Mouse (Mus musculus) neural tube, embryonic 14.5 days (tissue): ENCODE measurements around the gene Cdh23. TPM values are rescaled to one million over a fixed set of nuclear protein-coding genes. Genes with fewer than 3 reads are reported as not detected.

Experiments
- ATAC-seq: fragments of 200-750 bp; cut with Nextera tagmentation; 2 replicates; pipeline ENCODE4 v1.8.0; 2017; ENCODE audit warnings: low read depth, mild to moderate bottlenecking, moderate TSS enrichment, moderate library complexity
- H3K27ac ChIP-seq: fragments of 300-500 bp; sonication (generic); 2 replicates; pipeline ENCODE4 v1.5.1; 2014; ENCODE audit warnings: low read depth, mild to moderate bottlenecking, control low read depth, low read length, moderate library complexity, mixed read lengths
- H3K27me3 ChIP-seq: fragments of 300-500 bp; sonication (generic); 2 replicates; pipeline ENCODE4 v1.6.1; 2014; ENCODE audit warnings: low read length; ENCODE audit not compliant: control insufficient read depth, insufficient read depth
- H3K36me3 ChIP-seq: fragments of 300-500 bp; sonication (generic); 2 replicates; pipeline ENCODE4 v1.6.1; 2014; ENCODE audit warnings: low read length, mixed read lengths; ENCODE audit not compliant: control insufficient read depth, insufficient read depth
- H3K4me1 ChIP-seq: fragments of 300-500 bp; sonication (generic); 2 replicates; pipeline ENCODE4 v1.6.1; 2014; ENCODE audit warnings: low read length; ENCODE audit not compliant: control insufficient read depth, insufficient read depth
- H3K4me2 ChIP-seq: fragments of 300-500 bp; sonication (generic); 2 replicates; pipeline ENCODE4 v1.6.1; 2014; ENCODE audit warnings: mild to moderate bottlenecking, low read depth, low read length, control low read depth
- H3K4me3 ChIP-seq: fragments of 300-500 bp; sonication (generic); 2 replicates; pipeline ENCODE4 v1.5.1; 2014; ENCODE audit warnings: low read depth, low read length, control low read depth, mixed read lengths
- H3K9ac ChIP-seq: fragments of 300-500 bp; sonication (generic); replicated peaks from 2 replicates; pipeline ENCODE4 v1.6.1; 2014; ENCODE audit warnings: low read depth, mild to moderate bottlenecking, control low read depth, low read length, mixed read lengths
- H3K9me3 ChIP-seq: fragments of 300-500 bp; sonication (generic); 2 replicates; pipeline ENCODE4 v1.6.1; 2016; ENCODE audit warnings: low read length; ENCODE audit not compliant: control insufficient read depth
- WGBS: fragments of 180-500 bp; shearing (Covaris S2); extraction: QIAGEN DNeasy Blood & Tissue Kit; methylation state at CpG from one replicate; pipeline ENCODE4 v1.1.7; 2014; 5-methylcytosine and 5-hydroxymethylcytosine counted together
- polyA plus RNA-seq: library from polyadenylated mRNA; unstranded; fragments of >200 nt; fragmentation: Nextera tagmentation; extraction: Ambion mirVana; gene quantifications from 2 replicates; pipeline ENCODE4 v1.2.1, GENCODE M21; 2014

Cdh23 gene
- polyA plus RNA-seq, 1 experiment from 2014 or later, result 15.4 TPM

GRCm38 (mm10) chr10:60474549-60474948 is 221.7 kb downstream of the Cdh23 start:
- Histone ChIP-seq H3K27ac (no peak overlapping the region), H3K9ac (no peak overlapping the region), H3K9me3 (no peaks in the 10 kb centered on the region), H3K4me3 (no peak overlapping the region), H3K27me3 (peaks cover 8% of the 10 kb centered on the region; the same call in 1 of the 2 replicates), H3K4me1 (peaks cover 2% of the 10 kb centered on the region; the same call in 1 of the 2 replicates), H3K4me2 (no peak overlapping the region), H3K36me3 (no peaks in the 10 kb centered on the region)
- no peak for ATAC-seq
- WGBS, result 88% methylated on average over 5 of the region's 5 CpGs

GRCm38 (mm10) chr10:60473782-60474322 is 222.4 kb downstream of the Cdh23 start:
- no peak overlapping the region for H3K4me3 ChIP-seq
- peaks cover 2% of the 10 kb centered on the region; the same call in 1 of the 2 replicates for H3K4me1 ChIP-seq
- ATAC-seq, result 0 out of 2 replicates have a peak, but pooled peaks have one; percentile 24
- H3K9me3 ChIP-seq, result no peaks in the 10 kb centered on the region
- H3K27ac ChIP-seq, result no peak overlapping the region
- WGBS, result 26% methylated on average over 9 of the region's 9 CpGs
- peaks cover 8% of the 10 kb centered on the region; the same call in 1 of the 2 replicates for H3K27me3 ChIP-seq
- no peaks in the 10 kb centered on the region for H3K36me3 ChIP-seq
- H3K9ac ChIP-seq, result no peak overlapping the region
- H3K4me2 ChIP-seq, result no peak overlapping the region

- H3K4me3 ChIP-seq, result no peak overlapping the region
- 25% methylated on average over 4 of the region's 4 CpGs for whole genome bisulfite sequencing
- no peaks in the 10 kb centered on the region for H3K36me3 ChIP-seq
- H3K9ac ChIP-seq, result no peak overlapping the region
- H3K4me1 ChIP-seq, result no peaks in the 10 kb centered on the region
- H3K4me2 ChIP-seq, result no peak overlapping the region
- H3K27me3 ChIP-seq, result no peaks in the 10 kb centered on the region
- no peak overlapping the region for H3K27ac ChIP-seq
- no peaks in the 10 kb centered on the region for H3K9me3 ChIP-seq
- ATAC-seq, result no peak
Measured at GRCm38 (mm10) chr10:60467752-60468151, 228.5 kb downstream of the Cdh23 start.

- H3K4me1 ChIP-seq, result no peaks in the 10 kb centered on the region
- no peak overlapping the region for H3K4me2 ChIP-seq
- 62% methylated on average over 13 of the region's 13 CpGs for WGBS
- no peaks in the 10 kb centered on the region for H3K36me3 ChIP-seq
- peak; percentile 23; the same call in 1 of the 2 replicates for ATAC-seq
- no peak overlapping the region for H3K27ac ChIP-seq
- H3K9me3 ChIP-seq, result no peaks in the 10 kb centered on the region
- H3K4me3 ChIP-seq, result no peak overlapping the region
- no peak overlapping the region for H3K9ac ChIP-seq
- H3K27me3 ChIP-seq, result no peaks in the 10 kb centered on the region
Measured at GRCm38 (mm10) chr10:60463953-60464647, 232.2 kb downstream of the Cdh23 start.

- no peak for ATAC-seq
- H3K4me1 ChIP-seq, result no peaks in the 10 kb centered on the region
- H3K4me3 ChIP-seq, result no peak overlapping the region
- no peak overlapping the region for H3K9ac ChIP-seq
- no peak overlapping the region for H3K27ac ChIP-seq
- no peaks in the 10 kb centered on the region for H3K27me3 ChIP-seq
- no peaks in the 10 kb centered on the region for H3K9me3 ChIP-seq
- no peak overlapping the region for H3K4me2 ChIP-seq
- WGBS, result 15% methylated on average over 8 of the region's 8 CpGs
- H3K36me3 ChIP-seq, result no peaks in the 10 kb centered on the region
Measured at GRCm38 (mm10) chr10:60456662-60457397, 239.5 kb downstream of the Cdh23 start.

GRCm38 (mm10) chr10:60455193-60455592 is 241.1 kb downstream of the Cdh23 start:
- Histone ChIP-seq H3K4me3 (no peak overlapping the region), H3K27ac (no peak overlapping the region), H3K9ac (no peak overlapping the region), H3K4me1 (no peaks in the 10 kb centered on the region), H3K27me3 (no peaks in the 10 kb centered on the region), H3K9me3 (no peaks in the 10 kb centered on the region), H3K4me2 (no peak overlapping the region), H3K36me3 (no peaks in the 10 kb centered on the region)
- ATAC-seq, result no peak
- WGBS, result 79% methylated on average over 8 of the region's 8 CpGs

GRCm38 (mm10) chr10:60447186-60447585 is 249.1 kb downstream of the Cdh23 start:
- 60% methylated on average over 12 of the region's 12 CpGs for WGBS
- H3K27ac ChIP-seq, result no peak overlapping the region
- ATAC-seq, result no peak

GRCm38 (mm10) chr10:60445031-60445593 is 251.2 kb downstream of the Cdh23 start:
- Histone ChIP-seq H3K4me2 (no peak overlapping the region), H3K27me3 (no peaks in the 10 kb centered on the region), H3K9me3 (no peaks in the 10 kb centered on the region), H3K4me1 (no peaks in the 10 kb centered on the region), H3K4me3 (no peak overlapping the region), H3K27ac (no peak overlapping the region), H3K9ac (no peak overlapping the region), H3K36me3 (no peaks in the 10 kb centered on the region)
- no peak for ATAC-seq
- WGBS, result 69% methylated on average over 8 of the region's 8 CpGs

More at GRCm38 (mm10) chr10:60447186-60447585, 249.1 kb downstream of the Cdh23 start:
- Histone ChIP-seq H3K4me1 (no peaks in the 10 kb centered on the region), H3K9me3 (no peaks in the 10 kb centered on the region), H3K9ac (no peak overlapping the region), H3K27me3 (no peaks in the 10 kb centered on the region), H3K36me3 (no peaks in the 10 kb centered on the region), H3K4me2 (no peak overlapping the region), H3K4me3 (no peak overlapping the region)
